Mouse (Mus musculus): ENCODE measurements at regions not wholly inside any gene's neighbourhood (a gene's known extent, or its start where the extent isn't known, plus 50 kb on each side); places are given as distances from the start of the nearest gene placed in this dataset.

GRCm38 (mm10) chr14:45837039-45837438, 179.1 kb upstream of the Ddhd1 start:
- TF ChIP-seq POLR2A (IDR thresholded peaks at IDR 0.05; ENCODE audit: insufficient read length, low read depth) (no peak), CEBPB (IDR thresholded peaks at IDR 0.05; ENCODE audit: insufficient read depth, poor library complexity, severe bottlenecking) (no peak), USF1 (IDR thresholded peaks at IDR 0.05; ENCODE audit: low read depth) (no peak), POLR2AphosphoS2 (IDR thresholded peaks at IDR 0.05; ENCODE audit: insufficient read length, low read depth) (no peak), E2F4 (IDR thresholded peaks at IDR 0.05; ENCODE audit: insufficient read depth) (no peak), SRF (IDR thresholded peaks at IDR 0.05; ENCODE audit: control insufficient read depth, insufficient read length, low read depth) (no peak), TCF12 (IDR thresholded peaks at IDR 0.05; ENCODE audit: insufficient read depth, poor library complexity, severe bottlenecking) (no peak), MYOG (IDR thresholded peaks at IDR 0.05; ENCODE audit: control insufficient read depth in 1 of 3, insufficient read depth in 1 of 3, insufficient read length in 2 of 3, low read depth in 2 of 3) (no peak), MYOD1 (IDR thresholded peaks at IDR 0.05; ENCODE audit: control insufficient read depth in 1 of 3, insufficient read length in 2 of 3, low read depth in 2 of 3) (no peak), MAX (IDR thresholded peaks at IDR 0.05; ENCODE audit: low read depth) (no peak), TCF3 (IDR thresholded peaks at IDR 0.05; ENCODE audit: insufficient read length, low read depth) (no peak)

All from myocyte (in vitro differentiated cells).